Mouse (Mus musculus) thymus, adult 2 months (tissue): Measurements from ENCODE around the gene Padi3.

Experiments used
- CTCF ChIP-seq: fragments of 200-500 bp; IDR thresholded peaks from 2 replicates; pipeline ENCODE4 v1.5.1; 2012; ENCODE audit warnings: mild to moderate bottlenecking, control low read depth, low read length, moderate library complexity, borderline replicate concordance; ENCODE audit not compliant: control insufficient read depth, poor library complexity, insufficient read depth; ENCODE audit errors: extremely low read depth
- POLR2A ChIP-seq: fragments of 200-500 bp; IDR thresholded peaks from 2 replicates; pipeline ENCODE4 v1.6.1; 2012; ENCODE audit warnings: mild to moderate bottlenecking, low read length, control low read depth, moderate library complexity; ENCODE audit not compliant: control insufficient read depth, poor library complexity, insufficient read depth; ENCODE audit errors: extremely low read depth

DNA sequence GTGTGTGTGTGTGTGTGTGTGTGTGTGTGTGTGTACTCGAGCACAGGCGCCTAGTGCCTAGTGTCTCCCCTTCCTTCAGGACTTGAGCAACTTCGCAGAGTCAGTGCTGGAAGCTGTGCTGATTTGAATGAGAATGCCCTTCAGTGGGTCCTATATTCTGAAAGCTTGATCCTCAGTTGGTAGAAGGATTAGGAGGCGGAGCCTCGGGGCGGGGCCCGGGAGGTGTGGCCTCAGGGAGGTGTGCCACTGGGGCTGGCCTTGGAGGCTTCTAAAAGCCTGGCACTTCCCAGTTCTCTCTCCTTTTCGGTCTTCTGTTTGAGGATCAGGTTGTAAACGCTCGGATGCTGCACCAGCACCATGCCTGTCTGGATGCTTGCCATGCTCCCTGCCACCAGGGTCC, 25.2 kb upstream of the Padi3 start:
- TF ChIP-seq POLR2A (no peak), CTCF (no peak)
